Mouse (Mus musculus): ENCODE results near the gene Stpg2.

GRCm38 (mm10) chr3:139200324-139200723 lies 5.2 kb upstream of the Stpg2 start:
- no peak for TF ChIP-seq CTCF (IDR thresholded peaks at IDR 0.05; ENCODE audit: borderline replicate concordance, insufficient read depth, low read depth, low read length)
- TF ChIP-seq POLR2A (IDR thresholded peaks at IDR 0.05; ENCODE audit: borderline replicate concordance, insufficient read depth, low read length), result no peak
